Mouse (Mus musculus): Measurements from ENCODE around the gene Wrnip1.

Gene Wrnip1

GRCm38 (mm10) chr13:32806820-32807219 lies 5.0 kb downstream of the Wrnip1 start:
- no peak for DNase-seq (ENCODE audit: low spot score in 2 of 2)

- DNase-seq (ENCODE audit: low spot score in 2 of 2) = no peak
Observed at GRCm38 (mm10) chr13:32807624-32808023, 5.8 kb downstream of the Wrnip1 start.

- no peak for DNase-seq (ENCODE audit: low spot score in 2 of 2)
Observed at GRCm38 (mm10) chr13:32819241-32819640, 17.4 kb downstream of the Wrnip1 start.

GRCm38 (mm10) chr13:32819926-32820325 lies 18.1 kb downstream of the Wrnip1 start:
- DNase-seq (ENCODE audit: low spot score in 2 of 2) = no peak

DNA sequence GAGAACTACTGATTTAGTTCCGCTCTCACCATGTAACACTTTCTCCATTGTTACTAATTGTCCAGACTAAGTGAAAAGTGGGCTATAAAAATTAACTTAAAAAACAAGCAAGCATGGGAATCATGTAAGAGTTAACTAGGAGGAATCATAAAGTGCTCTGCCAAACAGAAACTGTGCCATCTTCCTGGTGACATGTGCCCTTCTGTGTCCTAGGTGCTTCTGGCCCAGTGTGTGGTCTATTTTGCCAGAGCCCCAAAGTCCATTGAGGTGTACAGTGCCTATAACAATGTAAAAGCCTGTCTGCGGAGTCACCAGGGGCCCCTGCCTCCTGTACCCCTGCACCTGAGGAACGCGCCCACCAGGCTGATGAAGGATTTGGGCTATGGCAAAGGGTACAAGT lies 19.8 kb downstream of the Wrnip1 start:
- no peak for DNase-seq (ENCODE audit: low spot score in 2 of 2)

DNA sequence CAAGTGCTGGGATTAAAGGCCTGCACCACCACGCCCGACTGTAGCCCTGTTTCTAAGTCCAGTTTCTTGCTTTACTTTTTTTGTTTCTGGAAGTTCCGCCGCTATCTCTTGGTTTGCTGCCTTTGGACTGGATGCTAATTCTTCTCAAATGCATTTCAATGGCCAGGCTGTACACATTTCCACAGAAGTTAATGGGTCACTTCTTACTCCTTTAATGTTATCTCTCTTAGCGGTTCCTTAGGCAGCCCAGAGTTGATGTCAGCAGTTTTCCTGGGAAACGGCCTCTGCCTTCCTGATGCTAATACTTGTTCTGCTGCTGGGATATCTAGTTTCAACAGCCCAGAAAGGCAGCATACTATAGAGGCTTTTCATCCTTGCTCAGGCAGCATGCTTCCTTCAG lies 21.3 kb downstream of the Wrnip1 start:
- no peak for DNase-seq (ENCODE audit: low spot score in 2 of 2)

DNA sequence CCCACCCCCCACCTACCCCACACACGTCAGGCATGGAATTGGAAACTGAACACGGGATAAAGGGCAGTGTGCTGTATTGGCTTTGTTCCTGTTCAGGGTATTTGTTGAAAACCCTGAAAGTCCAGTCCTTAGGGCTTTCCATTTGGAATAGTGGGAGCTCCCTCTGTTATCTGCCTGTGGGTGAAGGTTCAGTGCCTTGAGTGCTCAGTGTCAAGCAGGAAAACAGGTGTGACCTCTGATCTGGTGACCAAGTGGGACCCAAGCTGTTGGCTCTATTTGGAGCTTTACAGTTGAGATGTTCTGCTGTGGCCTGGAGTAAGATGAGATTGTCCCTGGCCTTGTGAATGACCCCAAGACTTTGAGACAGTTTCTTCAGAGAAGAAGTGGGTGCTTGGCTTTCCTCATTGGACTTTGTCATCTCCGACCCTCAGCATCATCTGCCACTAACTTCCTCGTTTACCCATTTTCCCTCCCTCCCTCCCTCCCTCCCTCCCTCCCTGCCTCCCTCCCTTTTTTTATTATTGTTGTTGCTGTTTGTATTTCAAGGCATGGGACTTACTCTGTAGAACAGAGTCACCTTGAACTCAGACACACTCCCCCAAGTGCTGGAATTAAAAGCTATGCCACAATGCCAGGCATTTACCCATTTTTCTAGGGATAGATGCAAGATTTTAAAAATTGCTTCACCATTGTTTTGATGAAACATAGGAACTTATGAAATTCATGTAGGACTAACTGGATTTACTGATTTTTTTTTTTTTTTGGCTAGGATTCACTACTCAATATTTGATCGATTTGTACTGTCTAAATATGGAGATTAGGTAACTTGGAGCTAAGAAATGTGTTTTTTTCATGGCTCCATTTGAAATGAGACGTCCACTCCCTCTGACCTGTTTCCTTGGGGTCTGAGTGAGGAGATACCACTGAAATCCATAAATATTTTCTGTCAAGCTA lies 22.8 kb downstream of the Wrnip1 start:
- no peak for DNase-seq (ENCODE audit: low spot score in 2 of 2)

GRCm38 (mm10) chr13:32825546-32825945 lies 23.7 kb downstream of the Wrnip1 start:
- no peak for DNase-seq (ENCODE audit: low spot score in 2 of 2)

DNA sequence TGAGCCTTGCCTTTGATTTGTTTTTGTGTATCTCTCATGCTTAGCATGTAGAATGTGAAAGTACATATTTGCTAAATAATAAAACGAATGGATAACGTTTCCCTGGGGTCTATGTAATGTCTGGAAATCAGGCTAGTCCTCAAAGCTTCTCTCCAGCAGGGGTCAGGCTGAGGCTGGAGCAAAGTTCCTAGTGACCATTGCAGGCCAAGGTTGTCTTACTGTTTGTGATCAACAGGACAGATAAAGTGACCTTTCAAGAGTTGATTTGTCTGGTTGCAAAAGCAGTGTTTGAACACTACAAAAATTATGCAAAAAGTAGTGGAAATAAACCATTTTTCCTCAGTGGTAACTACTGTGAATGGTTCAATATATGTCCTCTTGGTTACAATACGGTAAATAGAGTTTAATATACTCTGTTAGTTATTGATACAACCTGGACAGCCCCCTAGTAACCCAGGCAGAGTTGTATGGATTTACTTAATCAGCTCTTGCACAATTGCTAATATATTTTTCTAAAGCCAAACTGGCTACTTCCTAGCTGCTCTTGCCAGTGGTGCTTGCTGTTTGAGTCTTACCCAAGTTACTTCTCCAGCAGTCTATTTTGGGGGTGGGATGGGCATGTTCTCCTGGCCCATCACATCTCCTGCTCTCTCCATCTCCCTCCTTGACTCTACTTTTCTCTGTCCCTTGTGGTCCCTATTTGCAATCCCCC lies 25.4 kb downstream of the Wrnip1 start:
- no peak for DNase-seq (ENCODE audit: low spot score in 2 of 2)

- DNase-seq (ENCODE audit: low spot score in 2 of 2) = peak; percentile 69 to 72
Observed at GRCm38 (mm10) chr13:32827951-32828350, 26.1 kb downstream of the Wrnip1 start.

DNA sequence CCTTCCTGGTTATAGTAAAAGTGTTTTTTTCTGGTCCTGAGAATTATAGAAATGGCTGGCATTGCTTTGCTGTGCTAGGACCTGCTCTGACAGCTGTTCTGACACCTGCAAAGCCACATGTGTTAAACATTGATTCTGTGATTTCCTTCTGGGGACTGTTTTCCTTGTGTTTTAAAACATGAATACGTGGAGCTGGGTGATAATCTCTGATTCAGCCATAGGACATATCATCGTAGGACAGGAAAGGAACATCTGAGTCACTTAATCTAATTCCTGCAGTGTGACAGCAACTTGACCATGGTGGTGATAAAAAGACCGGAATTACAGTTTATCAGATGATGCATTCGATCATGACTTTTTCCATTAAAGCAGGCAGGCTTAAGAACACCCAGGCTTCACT lies 27.0 kb downstream of the Wrnip1 start:
- no peak for DNase-seq (ENCODE audit: low spot score in 2 of 2)

GRCm38 (mm10) chr13:32831505-32832273 lies 29.9 kb downstream of the Wrnip1 start:
- peak; percentile 90 to 92 for DNase-seq (ENCODE audit: low spot score in 2 of 2)

- peak in 1 of 2 experiments; percentile 20 for DNase-seq (ENCODE audit: low spot score in 2 of 2)
Observed at GRCm38 (mm10) chr13:32832776-32833175, 30.9 kb downstream of the Wrnip1 start.

GRCm38 (mm10) chr13:32833237-32833636 lies 31.4 kb downstream of the Wrnip1 start:
- peak; percentile 30 to 36 for DNase-seq (ENCODE audit: low spot score in 2 of 2)

- DNase-seq (ENCODE audit: low spot score in 2 of 2) = no peak
Observed at GRCm38 (mm10) chr13:32834513-32834912, 32.7 kb downstream of the Wrnip1 start.

DNA sequence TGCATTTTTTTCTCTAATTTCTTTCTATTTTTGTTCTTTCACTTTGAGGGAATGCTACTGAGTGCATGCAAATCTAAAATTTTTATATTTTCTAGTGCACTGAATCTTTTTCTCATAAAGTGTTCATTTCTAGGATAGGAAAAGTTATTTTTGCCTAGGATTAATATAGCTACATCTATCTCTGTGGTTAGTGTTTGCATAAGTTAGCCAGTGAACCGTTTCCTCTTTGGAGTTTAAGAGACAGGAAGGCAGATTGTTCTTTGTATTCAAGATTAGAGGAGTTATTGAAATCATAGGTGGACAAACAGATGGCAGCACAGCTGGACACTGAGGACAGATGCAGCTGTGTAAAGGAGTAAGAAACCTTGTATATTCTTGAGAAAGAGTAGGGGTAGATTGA lies 37.5 kb downstream of the Wrnip1 start:
- peak in 1 of 2 experiments; percentile 29 for DNase-seq (ENCODE audit: low spot score in 2 of 2)

DNA sequence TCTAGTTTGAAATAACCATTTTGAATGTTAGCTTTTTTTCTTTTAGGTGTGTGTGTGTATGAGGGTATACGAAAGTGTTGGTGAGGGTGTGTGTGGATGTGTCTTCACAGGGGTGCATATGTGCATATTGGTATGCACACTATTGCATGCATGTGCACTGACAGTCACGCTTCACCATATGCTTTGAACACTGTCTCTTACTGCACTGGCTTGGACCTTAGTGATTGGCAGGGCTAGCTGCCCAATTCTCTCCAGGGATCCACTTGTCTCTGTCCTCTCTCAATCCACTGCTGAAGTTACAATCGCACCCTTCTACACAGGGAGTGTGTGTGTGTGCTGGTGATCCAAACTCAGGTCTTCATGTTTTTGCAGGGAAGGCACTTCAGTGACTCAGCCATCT lies 39.5 kb downstream of the Wrnip1 start:
- no peak for DNase-seq (ENCODE audit: low spot score in 2 of 2)

DNA sequence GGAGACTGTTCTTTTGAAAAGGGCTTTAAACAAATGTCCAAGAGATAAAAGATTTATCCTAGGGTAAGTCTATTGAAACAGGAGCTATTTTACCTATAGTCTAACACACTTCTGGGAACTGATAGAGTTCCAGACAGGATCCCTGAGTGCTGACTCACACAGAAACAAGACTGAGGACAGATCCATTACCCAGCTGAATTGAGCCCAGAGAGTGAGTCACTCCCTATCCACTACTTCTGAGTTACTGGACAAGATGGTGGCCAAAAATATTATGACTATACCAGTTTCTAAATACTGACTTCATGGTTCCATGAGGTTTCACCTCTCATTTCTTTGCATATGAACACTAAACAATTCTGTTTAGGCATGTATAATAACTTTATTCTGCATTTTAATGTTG lies 44.4 kb downstream of the Wrnip1 start:
- no peak for DNase-seq (ENCODE audit: low spot score in 2 of 2)

DNA sequence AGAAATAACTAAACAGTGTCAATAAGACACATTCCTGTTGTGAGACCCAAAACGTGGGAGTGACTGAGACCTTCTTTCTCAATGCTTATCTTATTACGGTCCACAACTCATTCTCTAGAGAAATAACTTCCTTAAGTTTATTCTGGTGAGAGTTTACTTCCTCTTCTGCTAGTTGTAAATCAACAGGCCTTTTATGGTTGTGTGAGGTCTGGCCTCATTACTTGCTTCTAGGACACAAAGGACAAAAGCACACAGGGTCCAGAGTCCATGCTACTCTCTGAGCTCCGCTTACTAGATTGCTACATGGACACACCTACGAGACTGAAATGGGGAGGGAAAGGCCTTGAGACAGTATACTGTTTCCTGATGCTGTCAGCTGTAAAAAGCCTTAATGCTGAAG lies 47.3 kb downstream of the Wrnip1 start:
- DNase-seq (ENCODE audit: low spot score in 2 of 2) = peak; percentile 42 to 52

GRCm38 (mm10) chr13:32849531-32850123 lies 47.8 kb downstream of the Wrnip1 start:
- peak; percentile 26 to 29 for DNase-seq (ENCODE audit: low spot score in 2 of 2)

- DNase-seq (ENCODE audit: low spot score in 2 of 2) = no peak
Observed at GRCm38 (mm10) chr13:32850156-32850555, 48.3 kb downstream of the Wrnip1 start.

Measured in spleen, postnatal 36 days (tissue).